Mouse (Mus musculus): Measurements from ENCODE around the gene Egln1. TPM values are rescaled to one million over a fixed set of nuclear protein-coding genes. Genes with fewer than 3 reads are reported as not detected.

Gene Egln1
- 63.4 and 77.1 TPM in 2 replicates for total RNA-seq (2021)
- long read RNA-seq, experiment 1, transcript Egln1-201 (5 exons, 3,594 nt): major isoform, 204 of 223 reads
- long read RNA-seq, experiment 1, partial matches to known transcripts: 3 of 223 reads
- long read RNA-seq, experiment 1, other reads (novel, unspliced or antisense): 16 of 223 reads
- long read RNA-seq, experiment 2, transcript Egln1-201 (5 exons, 3,594 nt): major isoform, 199 of 213 reads
- long read RNA-seq, experiment 2, partial matches to known transcripts: 2 of 213 reads
- long read RNA-seq, experiment 2, other reads (novel, unspliced or antisense): 12 of 213 reads

DNA sequence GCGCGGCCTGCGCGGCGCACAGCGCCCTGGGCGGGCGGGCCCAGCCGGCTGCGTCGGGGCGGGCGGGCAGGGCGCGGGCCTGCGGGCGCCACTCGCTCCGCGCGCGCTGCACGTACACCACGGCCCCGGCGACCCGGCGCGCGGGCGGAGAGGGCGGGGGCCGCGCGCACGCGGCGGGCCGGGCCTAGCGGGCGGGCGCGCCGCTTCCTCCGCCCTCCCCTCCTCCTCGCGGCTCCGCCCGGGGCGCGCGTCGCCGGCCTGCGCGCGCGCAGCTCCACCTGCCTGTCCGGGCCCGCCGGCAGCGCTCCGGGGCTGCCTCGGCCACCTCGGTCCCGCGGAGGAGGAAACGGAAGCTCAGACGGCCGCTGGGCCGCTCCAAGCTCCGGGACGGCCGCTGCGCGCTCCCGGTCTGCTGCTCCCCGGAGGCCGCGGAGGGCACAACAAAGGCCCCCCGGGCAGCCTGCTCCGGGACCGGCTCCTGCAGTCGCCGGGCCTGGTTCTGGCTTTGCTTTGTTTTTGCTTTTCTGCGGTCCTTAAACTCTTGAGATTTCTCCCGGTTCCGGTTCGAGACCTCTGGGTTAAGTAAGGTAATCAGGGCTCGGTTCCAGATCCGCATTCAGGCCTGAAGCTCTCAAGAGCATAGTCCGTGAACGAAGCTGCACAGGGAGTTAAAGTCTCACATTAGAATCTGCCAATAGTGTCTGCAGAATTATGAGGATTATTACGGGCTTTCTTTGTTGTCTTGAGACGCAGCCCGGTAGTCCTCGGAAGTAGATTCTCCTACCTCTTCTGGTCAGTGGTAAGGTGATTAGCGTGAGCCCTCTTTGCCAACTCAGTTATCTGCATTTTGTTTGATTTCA, at the start of gene Egln1:
TSS of gene Egln1 (minus strand) at position 116 of the 860 bp plus-strand sequence.
- peak; percentile 89 for DNase-seq

- DNase-seq: no peak
Observed at GRCm38 (mm10) chr8:124995776-124996175, 46.7 kb upstream of the Egln1 start.

DNA sequence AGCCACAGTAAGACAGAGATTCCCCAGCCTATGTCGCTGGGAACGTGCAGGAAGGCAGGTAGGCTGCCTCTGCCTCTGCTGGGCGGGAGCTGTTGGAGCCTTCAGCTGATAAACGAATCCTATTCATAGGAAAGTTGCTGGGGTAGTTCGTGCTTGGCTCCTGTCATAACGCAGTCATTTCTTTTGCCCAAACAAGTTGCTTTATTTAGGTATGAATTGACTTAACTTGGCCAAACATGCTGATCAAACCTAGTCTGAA, 42.5 kb upstream of the Egln1 start:
- no peak for DNase-seq

DNA sequence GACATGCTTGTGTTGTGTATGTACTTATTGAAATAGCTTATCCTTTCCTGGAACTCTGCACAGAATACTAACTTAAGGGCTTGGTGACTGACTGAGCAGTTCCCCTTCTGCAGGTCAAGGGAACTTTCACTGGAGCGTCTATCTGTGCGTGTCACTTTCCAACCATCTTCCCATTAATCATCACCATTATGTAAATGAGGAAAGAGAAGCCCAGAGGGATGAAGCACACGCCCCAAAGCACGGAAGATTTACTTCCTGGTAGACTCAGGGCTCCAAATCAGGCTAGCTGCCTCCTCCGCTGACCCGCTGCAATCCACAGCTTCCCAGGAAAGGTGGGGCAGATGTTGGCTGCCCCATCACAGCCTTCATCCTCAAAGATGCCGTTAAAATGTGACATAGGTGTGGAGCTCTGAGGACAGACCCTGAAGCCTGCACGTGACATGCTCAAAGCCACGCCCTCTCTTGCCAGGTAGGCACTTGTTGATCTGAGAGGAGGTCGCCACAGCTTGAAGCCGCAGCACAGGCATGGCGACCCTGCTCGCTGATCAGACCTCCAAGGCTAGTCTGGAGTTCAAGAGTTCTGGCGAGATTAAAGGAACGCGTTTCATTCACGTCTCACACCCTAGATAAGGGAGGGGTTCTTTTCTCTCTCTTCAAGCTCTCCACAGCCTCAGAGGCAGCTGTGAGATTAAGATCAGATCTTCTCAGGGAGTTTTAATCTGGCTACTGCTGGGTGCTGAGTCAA, 42.0 kb upstream of the Egln1 start:
- no peak for DNase-seq

DNA sequence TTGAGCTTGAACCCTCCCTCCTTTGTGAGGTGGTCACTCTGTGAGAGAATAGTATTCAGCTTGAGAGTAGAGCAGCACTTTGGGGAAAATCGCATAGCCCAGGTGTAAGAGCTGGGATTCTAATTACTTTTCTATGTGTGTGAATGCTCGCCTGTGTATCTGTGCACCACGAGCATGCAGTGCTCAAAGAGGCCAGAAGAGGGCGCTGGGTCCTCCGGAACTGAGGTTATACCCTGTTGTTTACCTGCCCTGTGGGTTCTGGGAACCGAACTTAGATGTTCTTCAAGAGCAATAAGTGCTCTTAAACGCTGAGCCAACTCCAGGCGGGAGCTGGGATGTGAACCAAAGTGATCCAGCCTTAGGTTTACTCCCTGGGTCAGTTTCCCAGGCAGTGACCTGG, 31.7 kb upstream of the Egln1 start:
- DNase-seq: no peak

DNA sequence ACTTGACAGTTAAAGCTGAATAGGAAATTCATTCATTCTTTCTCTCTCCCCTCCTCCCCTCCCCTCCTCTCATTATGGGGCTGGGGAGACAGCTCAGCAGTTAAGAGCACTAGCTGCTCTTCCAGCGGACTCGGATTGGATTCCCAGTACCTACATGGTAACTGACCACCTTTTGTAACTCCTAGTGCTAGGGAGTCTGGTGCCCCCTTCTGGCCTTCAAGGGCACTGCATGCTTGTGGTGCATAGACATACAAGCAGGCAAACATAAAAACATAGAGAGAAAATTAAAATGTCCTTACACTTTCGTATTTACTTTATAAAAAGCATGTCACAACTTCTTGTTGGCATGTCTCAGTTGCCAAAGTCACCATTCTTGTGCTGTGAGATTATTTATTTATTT, 30.9 kb upstream of the Egln1 start:
- DNase-seq: no peak

GRCm38 (mm10) chr8:124978026-124978425, 28.9 kb upstream of the Egln1 start:
- no peak for DNase-seq

DNA sequence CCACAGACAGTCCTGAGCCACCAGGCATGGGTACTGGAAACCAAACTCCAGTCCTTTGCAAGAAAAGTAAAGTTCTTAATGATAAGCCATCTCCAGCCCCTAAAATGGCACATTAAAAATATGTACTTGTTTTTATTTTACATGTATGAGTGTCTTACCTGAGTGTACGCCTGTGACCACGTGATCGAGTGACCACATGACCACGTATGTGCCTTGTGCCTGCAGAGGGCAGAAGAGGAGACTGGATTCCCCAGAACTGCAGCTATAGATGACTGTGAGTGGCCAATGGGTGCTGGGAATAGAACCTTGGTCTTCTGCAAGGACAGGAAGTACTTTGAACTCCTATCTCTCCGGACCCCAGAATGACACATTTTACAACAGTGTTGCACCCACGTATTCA, 27.1 kb upstream of the Egln1 start:
- DNase-seq: no peak

- DNase-seq: no peak
Observed at GRCm38 (mm10) chr8:124974254-124974653, 25.1 kb upstream of the Egln1 start.

GRCm38 (mm10) chr8:124973221-124973620, 24.1 kb upstream of the Egln1 start:
- no peak for DNase-seq

- DNase-seq: peak; percentile 24
Observed at GRCm38 (mm10) chr8:124970312-124970933, 21.3 kb upstream of the Egln1 start.

DNA sequence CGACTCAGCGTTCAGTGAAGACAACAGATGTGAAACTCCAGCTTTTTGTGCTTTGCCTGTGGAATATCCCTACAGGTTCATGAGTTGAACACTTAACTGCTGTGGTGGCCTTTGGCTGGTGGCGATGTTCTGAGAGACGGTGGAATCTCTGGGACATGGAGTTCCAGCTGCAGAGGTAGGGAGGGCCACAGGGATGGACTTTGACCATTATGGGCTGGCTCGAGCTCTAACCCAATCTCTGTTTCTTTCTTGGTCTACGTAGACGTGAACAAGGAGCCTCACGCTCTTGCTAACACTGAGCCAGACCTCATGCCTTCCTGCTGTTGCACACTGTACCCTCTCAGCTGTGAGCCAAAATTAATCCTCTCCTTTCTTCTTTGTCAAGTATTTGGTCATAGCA, 15.8 kb upstream of the Egln1 start:
- no peak for DNase-seq

DNA sequence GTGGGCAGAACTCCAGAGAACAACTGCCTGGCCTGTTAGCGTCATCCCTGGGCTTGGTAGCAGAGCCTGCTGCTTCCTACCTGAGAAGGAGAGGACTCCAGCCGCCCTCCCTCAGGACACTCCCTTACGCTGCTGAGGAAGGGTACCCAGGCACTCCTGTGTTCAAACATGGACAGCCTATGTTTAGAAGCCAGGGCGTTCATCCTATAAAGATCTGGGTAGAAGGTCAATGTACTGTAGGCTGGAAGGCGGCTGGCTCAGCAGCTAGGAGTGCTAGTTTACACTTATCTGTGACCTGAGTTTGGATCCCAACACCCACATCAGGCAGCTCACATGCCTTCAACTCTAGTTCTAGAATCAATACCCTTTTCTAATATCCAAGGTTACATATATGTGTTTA, 14.1 kb upstream of the Egln1 start:
- no peak for DNase-seq

DNA sequence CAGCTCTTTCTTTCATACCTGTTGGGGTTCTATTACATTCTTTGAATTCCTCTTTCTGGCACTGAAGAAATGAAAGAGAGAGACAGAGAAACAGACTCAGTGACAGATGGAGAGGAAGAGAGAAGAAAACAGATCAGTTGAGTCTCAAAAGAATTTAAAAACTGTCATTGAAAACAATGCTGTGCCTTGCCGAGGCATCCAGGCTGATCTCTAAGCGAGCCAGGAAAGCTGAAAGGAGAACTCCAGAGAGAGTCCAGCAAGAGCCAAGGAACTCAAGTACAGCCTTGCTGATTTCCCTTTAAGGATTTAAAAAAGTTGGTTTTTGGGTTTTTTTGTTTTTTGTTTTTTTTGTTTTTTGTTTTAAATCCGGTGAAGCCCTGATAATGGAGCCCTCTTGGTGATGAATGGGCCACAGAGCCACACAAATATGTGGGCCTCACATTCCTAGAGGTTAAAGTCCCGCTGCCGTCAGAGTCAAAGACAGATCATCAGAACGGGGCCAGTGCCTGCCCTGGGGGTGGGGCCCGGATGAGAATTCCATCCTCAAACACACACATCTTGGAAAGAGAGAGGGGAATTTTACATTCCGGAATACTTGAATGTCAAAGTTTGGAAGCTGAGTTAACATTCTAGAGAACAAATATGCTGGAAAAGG, 11.2 kb upstream of the Egln1 start:
- DNase-seq: peak; percentile 39

- no peak for DNase-seq
Observed at GRCm38 (mm10) chr8:124959462-124960225, 10.5 kb upstream of the Egln1 start.

DNA sequence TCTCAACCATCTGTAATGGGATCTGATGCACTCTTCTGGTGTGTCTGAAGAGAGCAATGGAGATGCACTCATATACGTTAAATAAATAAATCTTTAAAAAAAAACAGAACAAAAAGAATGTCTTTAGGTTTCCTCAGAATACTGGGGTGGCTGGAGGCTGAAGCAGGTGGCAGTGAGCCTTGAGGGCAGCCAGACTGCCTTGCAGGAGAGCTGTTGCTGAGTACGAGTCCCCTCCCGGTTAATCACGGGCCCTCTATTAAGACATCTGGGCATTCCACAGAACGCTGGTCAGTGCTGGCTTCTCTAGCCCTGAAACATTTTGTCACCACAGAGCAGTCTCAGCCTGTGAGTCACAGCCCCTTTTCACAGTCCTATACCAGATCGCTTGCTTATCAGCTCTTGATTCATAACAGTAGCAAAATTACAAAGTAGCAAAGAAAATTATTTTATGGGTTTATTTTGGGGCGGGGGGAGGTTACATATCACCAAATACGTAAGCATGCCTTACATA, 5.5 kb upstream of the Egln1 start:
- peak; percentile 60 for DNase-seq

DNA sequence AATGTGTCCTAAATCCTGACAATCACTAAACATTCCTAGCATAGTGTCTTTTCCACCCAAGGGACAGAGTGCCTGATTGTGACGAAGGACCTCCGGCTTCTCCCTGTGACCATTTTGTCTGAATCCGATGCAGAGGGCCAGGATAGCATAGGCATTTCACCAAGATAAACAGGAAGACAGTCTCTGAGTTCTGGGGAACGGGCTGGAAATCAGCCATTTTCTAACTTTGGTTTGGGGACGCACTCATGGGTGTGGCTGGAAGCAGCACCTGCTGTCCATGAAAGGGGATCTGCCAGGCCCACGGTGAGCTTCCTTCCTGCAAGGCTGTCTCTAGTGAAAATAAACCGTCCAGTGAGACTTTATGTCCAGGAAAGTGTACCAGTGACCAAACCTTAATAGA, 4.1 kb upstream of the Egln1 start:
- no peak for DNase-seq

DNA sequence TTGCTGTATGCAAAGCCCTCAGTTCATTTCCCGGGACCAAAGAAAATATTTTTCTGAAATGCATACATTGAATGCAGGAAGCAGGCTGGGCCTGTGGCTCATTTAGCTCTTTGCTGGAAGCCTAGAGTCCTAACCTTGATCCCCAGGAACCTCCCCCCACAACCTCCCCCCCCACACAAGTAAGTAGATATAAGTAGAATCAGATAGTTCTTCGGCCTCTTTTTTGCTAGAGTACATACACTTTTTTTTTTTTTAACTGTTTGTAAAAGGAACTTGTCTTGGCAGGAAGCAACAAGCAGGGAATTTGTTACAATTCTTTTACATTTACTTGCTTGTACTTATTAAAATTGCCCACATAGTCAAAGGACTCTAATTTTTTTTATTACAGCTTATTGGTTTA, 1.7 kb upstream of the Egln1 start:
- DNase-seq: no peak

DNA sequence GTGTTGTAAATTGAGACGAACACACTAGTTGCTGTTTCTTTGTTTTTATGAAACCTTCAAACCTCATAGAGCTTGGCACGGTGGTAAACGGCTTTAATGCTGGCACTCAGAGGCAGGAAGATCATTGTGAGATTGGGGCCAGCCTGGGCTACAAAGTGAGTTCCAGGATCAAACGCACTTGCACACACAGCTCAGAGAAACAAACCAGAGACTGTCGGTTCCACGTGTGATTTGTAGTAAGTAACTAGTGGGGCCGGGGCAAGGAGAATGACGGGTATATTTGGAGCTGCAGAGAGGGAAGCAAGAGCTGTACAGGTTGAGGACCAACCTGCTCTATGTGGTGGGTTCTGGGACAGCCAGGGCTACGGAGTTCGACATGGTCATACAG, 939 bp upstream of the Egln1 start:
- no peak for DNase-seq

- no peak for DNase-seq
Observed at GRCm38 (mm10) chr8:124948733-124949111, 402 bp downstream of the Egln1 start.
